Comparison of ENCODE assay signal across 8 mouse cellular contexts in genomic region chr15:85480630-85481029, GRCm38 (mm10). TPM values are rescaled to one million over a fixed set of nuclear protein-coding genes. Genes with fewer than 3 reads are reported as not detected.
DNase-seq lines count a peak whose midpoint lies in the region; ATAC-seq lines count a peak whose summit lies in the region.
"Had no signal": no experiment of that assay in that cellular context is flagged by ENCODE, and none has a peak within 500 bp of the region (broad histone marks: within the 10 kb centered on the region; RNA-seq: fewer than 3 reads in every experiment).

No protein-coding gene starts in this region.

- peak; percentile 9 for DNase-seq in ovary, postnatal 14 days (ENCODE audit: low spot score)
- no peak for DNase-seq in ovary, postnatal 10 days (ENCODE audit: low spot score)
- DNase-seq in cerebellum, postnatal 36 days: peak; percentile 35 to 64
- DNase-seq in midbrain, embryonic 11.5 days (ENCODE audit: low spot score, missing footprints): peak; percentile 90
- DNase-seq in gastrocnemius, postnatal 36 days: no peak

- peaks cover 21% of the 10 kb centered on the region for H3K4me1 ChIP-seq in hindbrain, embryonic 12.5 days
- H3K4me1 ChIP-seq in midbrain, embryonic 11.5 days (ENCODE audit: control insufficient read depth, insufficient read depth, low read length): peaks cover 22% of the 10 kb centered on the region

- no peak overlapping the region for H3K27ac ChIP-seq in hindbrain, embryonic 12.5 days
- no peak overlapping the region for H3K27ac ChIP-seq in midbrain, embryonic 11.5 days (ENCODE audit: low read depth, low read length)

- no peaks in the 10 kb centered on the region for H3K36me3 ChIP-seq in hindbrain, embryonic 12.5 days
- no peaks in the 10 kb centered on the region for H3K36me3 ChIP-seq in midbrain, embryonic 11.5 days (ENCODE audit: control insufficient read depth, insufficient read depth, low read length)

- H3K4me3 ChIP-seq in hindbrain, embryonic 12.5 days: no peak overlapping the region
- no peak overlapping the region for H3K4me3 ChIP-seq in midbrain, embryonic 11.5 days (ENCODE audit: low read depth, low read length)
- H3K4me3 ChIP-seq: erythroblast, embryonic 14.5 days had no signal

- peaks cover 7% of the 10 kb centered on the region for H3K27me3 ChIP-seq in hindbrain, embryonic 12.5 days
- H3K27me3 ChIP-seq in midbrain, embryonic 11.5 days (ENCODE audit: control insufficient read depth, insufficient read depth, low read length): peaks cover 12% of the 10 kb centered on the region

- WGBS in hindbrain, embryonic 12.5 days: 30% methylated on average over 3 of the region's 3 CpGs
- WGBS in midbrain, embryonic 11.5 days: 23% methylated on average over 3 of the region's 3 CpGs

- H3K9me3 ChIP-seq in hindbrain, embryonic 12.5 days (replicated peaks): no peaks in the 10 kb centered on the region; the same call in 1 of the 2 replicates
- H3K9me3 ChIP-seq in midbrain, embryonic 11.5 days (ENCODE audit: control insufficient read depth, low read length): no peaks in the 10 kb centered on the region

- no peak overlapping the region for H3K9ac ChIP-seq in hindbrain, embryonic 12.5 days
- H3K9ac ChIP-seq in midbrain, embryonic 11.5 days (ENCODE audit: low read length): no peak overlapping the region; the same call in 1 of the 2 replicates

- H3K4me2 ChIP-seq in hindbrain, embryonic 12.5 days (replicated peaks): no peak overlapping the region
- H3K4me2 ChIP-seq in midbrain, embryonic 11.5 days: no peak overlapping the region

- ATAC-seq in hindbrain, embryonic 12.5 days (ENCODE audit: low FRiP score): peak; percentile 65; the same call in 1 of the 2 replicates
- 0 out of 2 replicates have a peak, but pooled peaks have one; percentile 64 for ATAC-seq in midbrain, embryonic 11.5 days (ENCODE audit: low FRiP score)
- no peak for ATAC-seq in megakaryocyte-erythroid progenitor cell, adult 5-6 weeks (replicated peaks; ENCODE audit: low FRiP score, low TSS enrichment, poor library complexity, severe bottlenecking)

- intact Hi-C loops in gastrocnemius, postnatal 36 days (cut with DNase I): loop anchor here (10.0 kb wide), 1 partner anchor 214 kb away; no protein-coding TSS in a partner anchor

RNA-seq across cellular contexts. Expression of gene 7530416G11Rik, which starts 22.4 kb away (rescaled TPM):
- polyA plus RNA-seq in hindbrain, embryonic 12.5 days (2016; fragmentation: Nextera tagmentation; extraction: Ambion mirVana): not detected in 2 replicates
- not detected in 2 replicates for polyA plus RNA-seq in midbrain, embryonic 11.5 days (2014; fragmentation: Nextera tagmentation; extraction: Ambion mirVana)
- total RNA-seq in gastrocnemius, postnatal 36 days (2021): not detected
- total RNA-seq in megakaryocyte-erythroid progenitor cell, adult 5-6 weeks (2014; fragmentation: Nextera tagmentation): not detected in 2 replicates
- total RNA-seq in megakaryocyte-erythroid progenitor cell, adult 5-6 weeks (2017): not detected in 2 replicates
- polyA plus RNA-seq: erythroblast, embryonic 14.5 days had no signal

Comparison
In these comparisons a context has a peak if more than half of its experiments do, and no peak if none do; other contexts are left out.
1. DNase-seq: peak in ovary, postnatal 14 days (single experiment), cerebellum, postnatal 36 days (2 of 2) and midbrain, embryonic 11.5 days (single experiment); none in ovary, postnatal 10 days (single experiment) and gastrocnemius, postnatal 36 days (0 of 2).